Mouse (Mus musculus): ENCODE results near the gene Rnf5. TPM values are rescaled to one million over a fixed set of nuclear protein-coding genes. Genes with fewer than 3 reads are reported as not detected.
A peak's percentile ranks its signal among the peaks of the same experiment; 100 is the strongest.

The Rnf5 gene
- polyA plus RNA-seq (2016; fragmentation: Nextera tagmentation; extraction: Ambion mirVana): 139 and 157 TPM in 2 replicates

DNA sequence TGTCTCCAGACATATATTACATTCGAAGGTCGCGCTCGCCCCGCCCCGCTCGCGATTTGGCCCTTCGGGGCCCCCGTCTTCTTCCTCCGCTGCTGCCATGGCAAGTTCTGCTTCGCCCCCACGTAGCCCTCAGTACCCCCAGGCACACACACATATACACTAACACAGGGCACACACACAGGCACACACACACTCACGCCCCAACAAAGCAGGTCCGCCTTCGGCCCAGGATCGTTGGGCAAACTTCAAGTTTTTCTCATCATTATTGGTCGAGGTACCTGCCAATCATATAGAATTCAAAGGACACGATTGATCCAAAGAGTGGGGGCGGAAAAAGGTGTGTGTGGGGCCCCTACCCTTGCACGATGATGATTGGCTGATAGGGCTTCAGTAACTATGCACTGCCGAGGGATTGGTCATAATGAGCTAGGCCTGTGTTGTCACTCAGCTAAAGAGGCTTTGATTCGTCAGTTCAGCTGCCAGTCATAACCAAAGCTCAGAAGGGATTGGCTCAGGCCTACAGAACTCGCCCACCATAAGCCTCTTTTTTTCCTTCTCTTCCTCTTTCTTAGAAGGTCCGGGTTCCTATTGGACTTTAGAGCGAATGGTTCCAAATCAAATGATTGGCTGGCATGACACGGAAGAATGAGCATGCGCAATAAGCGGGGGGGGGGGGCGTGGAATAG is at the start of gene Rnf5:
TSS of gene Rnf5 (minus strand) at position 316 of the 686 bp plus-strand sequence.
- WGBS: under 1% methylated on average over 30 of the region's 30 CpGs
- peak; percentile 100 for DNase-seq (ENCODE audit: low spot score)

GRCm38 (mm10) chr17:34652985-34653384 is 49.5 kb upstream of the Rnf5 start:
- H3K9me3 ChIP-seq: no peaks in the 10 kb centered on the region; the same call in 1 of the 2 replicates
- peaks cover 62% of the 10 kb centered on the region for H3K36me3 ChIP-seq
- WGBS: 86% methylated on average over 8 of the region's 8 CpGs
- no peak overlapping the region for H3K4me3 ChIP-seq
- H3K4me1 ChIP-seq: peaks cover 34% of the 10 kb centered on the region
- H3K27me3 ChIP-seq (ENCODE audit: insufficient read depth, poor library complexity, severe bottlenecking): no peaks in the 10 kb centered on the region; the same call in 1 of the 2 replicates
- no peak for DNase-seq (ENCODE audit: low spot score)
- H3K27ac ChIP-seq: no peak overlapping the region

More for the DNA sequence above, at the start of gene Rnf5:
- H3K36me3 ChIP-seq: peaks cover 25% of the 10 kb centered on the region
- H3K4me1 ChIP-seq: peaks cover 63% of the 10 kb centered on the region
- no peaks in the 10 kb centered on the region for H3K9me3 ChIP-seq
- peak within 1 kb of the TSS; percentile 96 for H3K27ac ChIP-seq
- no peaks in the 10 kb centered on the region for H3K27me3 ChIP-seq (ENCODE audit: insufficient read depth, poor library complexity, severe bottlenecking)
- H3K4me3 ChIP-seq: peak within 1 kb of the TSS; percentile 85

GRCm38 (mm10) chr17:34652546-34652945 is 49.1 kb upstream of the Rnf5 start:
- no peak for DNase-seq (ENCODE audit: low spot score)
- peaks cover 62% of the 10 kb centered on the region for H3K36me3 ChIP-seq

DNA sequence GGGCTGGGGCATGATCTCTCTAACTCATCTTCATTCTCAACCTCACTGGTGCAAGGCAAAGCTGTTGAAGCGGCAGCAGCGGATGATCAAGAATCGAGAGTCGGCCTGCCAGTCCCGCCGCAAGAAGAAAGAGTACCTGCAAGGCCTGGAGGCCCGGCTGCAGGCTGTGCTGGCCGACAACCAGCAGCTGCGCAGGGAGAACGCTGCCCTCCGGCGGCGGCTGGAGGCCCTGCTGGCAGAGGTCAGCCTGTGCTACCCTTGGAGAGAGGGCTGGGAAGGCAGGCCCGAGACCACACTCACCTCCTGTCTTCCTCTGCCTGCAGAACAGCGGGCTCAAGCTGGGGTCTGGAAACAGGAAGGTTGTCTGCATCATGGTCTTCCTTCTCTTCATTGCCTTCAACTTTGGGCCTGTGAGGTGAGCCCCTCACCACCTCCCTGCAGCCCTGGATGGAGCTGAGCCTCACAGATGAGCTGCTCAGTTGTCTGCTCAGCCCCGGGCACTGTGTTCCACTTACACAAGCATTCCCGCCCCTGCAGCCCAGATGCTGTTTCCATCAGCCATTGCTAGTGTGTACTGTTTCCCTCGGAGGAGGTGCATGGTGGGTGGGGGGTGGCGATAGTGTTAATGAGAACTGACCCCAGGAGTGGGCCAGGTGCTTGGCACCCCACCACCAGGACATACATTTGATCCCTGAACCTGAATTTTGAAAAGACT is 48.2 kb upstream of the Rnf5 start:
- Histone ChIP-seq H3K27me3 (ENCODE audit: insufficient read depth, poor library complexity, severe bottlenecking) (no peaks in the 10 kb centered on the region; the same call in 1 of the 2 replicates), H3K4me1 (peaks cover 37% of the 10 kb centered on the region), H3K36me3 (peaks cover 62% of the 10 kb centered on the region), H3K4me3 (no peak overlapping the region), H3K27ac (no peak overlapping the region), H3K9me3 (no peaks in the 10 kb centered on the region; the same call in 1 of the 2 replicates)
- 54% methylated on average over 19 of the region's 19 CpGs for WGBS
- no peak for DNase-seq (ENCODE audit: low spot score)

More at GRCm38 (mm10) chr17:34652546-34652945, 49.1 kb upstream of the Rnf5 start:
- Histone ChIP-seq H3K4me1 (peaks cover 39% of the 10 kb centered on the region), H3K27ac (no peak overlapping the region), H3K9me3 (no peaks in the 10 kb centered on the region; the same call in 1 of the 2 replicates), H3K4me3 (no peak overlapping the region), H3K27me3 (ENCODE audit: insufficient read depth, poor library complexity, severe bottlenecking) (no peaks in the 10 kb centered on the region; the same call in 1 of the 2 replicates)
- WGBS: 87% methylated on average over 10 of the region's 10 CpGs

GRCm38 (mm10) chr17:34650781-34651180 is 47.3 kb upstream of the Rnf5 start:
- no peak for DNase-seq (ENCODE audit: low spot score)
- Histone ChIP-seq H3K36me3 (peaks cover 66% of the 10 kb centered on the region), H3K9me3 (no peaks in the 10 kb centered on the region; the same call in 1 of the 2 replicates), H3K4me1 (peaks cover 36% of the 10 kb centered on the region), H3K27me3 (ENCODE audit: insufficient read depth, poor library complexity, severe bottlenecking) (no peaks in the 10 kb centered on the region), H3K4me3 (no peak overlapping the region), H3K27ac (no peak overlapping the region)
- 89% methylated on average over 14 of the region's 14 CpGs for WGBS

GRCm38 (mm10) chr17:34649106-34649864 is 45.8 kb upstream of the Rnf5 start:
- no peak overlapping the region for H3K27ac ChIP-seq
- no peaks in the 10 kb centered on the region for H3K27me3 ChIP-seq (ENCODE audit: insufficient read depth, poor library complexity, severe bottlenecking)
- peaks cover 63% of the 10 kb centered on the region for H3K36me3 ChIP-seq
- H3K4me3 ChIP-seq: no peak overlapping the region
- DNase-seq (ENCODE audit: low spot score): no peak
- peaks cover 29% of the 10 kb centered on the region for H3K4me1 ChIP-seq
- WGBS: 86% methylated on average over 18 of the region's 18 CpGs
- H3K9me3 ChIP-seq: no peaks in the 10 kb centered on the region; the same call in 1 of the 2 replicates

DNA sequence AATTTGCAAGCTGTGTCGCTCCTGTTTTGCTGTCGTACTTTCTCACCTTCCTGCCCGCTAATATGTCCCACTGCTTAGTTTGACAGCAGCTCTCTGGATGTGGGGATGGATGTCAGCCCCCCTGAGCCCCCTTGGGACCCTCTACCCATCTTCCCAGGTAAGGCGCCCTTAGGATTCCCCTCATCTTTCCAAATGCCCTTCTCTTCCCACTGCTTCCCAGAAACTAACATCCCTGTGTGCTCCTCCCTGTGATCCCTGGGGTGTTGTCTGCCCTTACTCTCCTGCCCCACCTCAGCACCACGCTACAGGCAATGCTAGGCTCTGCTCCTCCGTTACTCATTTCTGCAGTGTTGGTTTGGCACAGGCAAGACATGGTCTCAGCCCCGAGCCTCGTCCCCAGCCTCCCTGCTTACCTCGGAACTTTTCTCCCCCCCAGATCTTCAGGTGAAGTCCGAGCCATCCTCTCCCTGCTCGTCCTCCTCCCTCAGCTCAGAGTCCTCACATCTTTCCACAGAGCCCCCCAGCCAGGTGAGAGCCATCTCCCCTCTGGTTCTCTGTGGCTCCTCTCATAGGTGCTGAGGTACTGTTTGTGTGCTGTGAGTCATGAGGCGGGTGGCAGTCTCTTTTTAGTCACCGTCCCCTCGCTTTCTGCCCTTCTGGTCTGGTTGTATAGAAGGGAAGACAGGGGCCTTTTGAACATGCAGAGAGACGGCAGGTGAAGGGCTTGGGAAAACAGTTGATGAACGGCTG is 44.8 kb upstream of the Rnf5 start:
- peak overlapping the region; percentile 99 for H3K4me3 ChIP-seq
- WGBS: 83% methylated on average over 16 of the region's 16 CpGs
- no peak for DNase-seq (ENCODE audit: low spot score)
- H3K4me1 ChIP-seq: peaks cover 28% of the 10 kb centered on the region
- no peaks in the 10 kb centered on the region for H3K27me3 ChIP-seq (ENCODE audit: insufficient read depth, poor library complexity, severe bottlenecking)
- peaks cover 54% of the 10 kb centered on the region for H3K36me3 ChIP-seq
- no peak overlapping the region for H3K27ac ChIP-seq
- no peaks in the 10 kb centered on the region; the same call in 1 of the 2 replicates for H3K9me3 ChIP-seq

DNA sequence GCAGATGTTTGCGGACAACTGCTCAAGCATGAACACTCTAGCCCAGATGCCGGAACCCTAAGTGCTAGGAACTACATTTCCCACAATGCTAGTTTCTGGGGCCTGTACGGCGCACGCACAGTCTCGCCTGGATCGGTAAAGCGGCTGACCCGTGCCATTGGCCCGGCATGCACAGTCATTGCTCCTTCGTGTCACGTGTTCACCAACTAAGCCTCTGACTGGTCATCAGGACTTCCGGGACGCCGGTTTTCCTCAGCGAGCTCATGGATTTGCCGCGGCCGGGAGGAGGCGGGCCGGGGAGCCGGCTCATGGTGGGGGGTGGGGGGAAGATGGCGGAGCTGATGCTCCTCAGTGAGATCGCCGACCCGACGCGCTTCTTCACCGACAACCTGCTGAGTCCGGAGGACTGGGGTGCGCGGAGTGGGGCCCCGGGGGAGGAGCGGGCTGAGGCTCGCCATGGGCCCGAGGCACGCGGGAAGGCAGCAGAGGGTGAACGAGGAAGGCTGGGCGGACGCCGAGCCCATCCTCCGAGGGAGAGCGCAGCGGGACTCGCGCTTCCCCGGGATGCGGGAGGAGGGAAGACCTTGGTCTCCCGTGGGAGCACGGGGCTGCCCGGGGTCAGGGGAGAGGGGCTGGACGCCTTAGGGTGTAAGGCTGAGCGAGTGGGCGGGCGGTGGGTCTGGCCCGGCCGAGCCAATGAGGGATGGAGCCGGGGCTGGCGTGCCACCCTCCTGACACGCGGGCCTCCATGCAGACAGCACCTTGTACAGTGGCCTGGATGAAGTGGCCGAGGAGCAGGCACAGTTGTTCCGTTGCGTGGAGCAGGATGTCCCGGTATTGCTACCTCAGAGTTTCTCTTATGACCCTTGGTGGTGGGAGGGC is 43.7 kb upstream of the Rnf5 start, which contains the start of gene Atf6b:
TSS of gene Atf6b (plus strand) at position 241 of the 882 bp plus-strand sequence.
- peak within 1 kb of the TSS; percentile 99 for H3K4me3 ChIP-seq
- H3K27me3 ChIP-seq (ENCODE audit: insufficient read depth, poor library complexity, severe bottlenecking): no peaks in the 10 kb centered on the region
- no peaks in the 10 kb centered on the region; the same call in 1 of the 2 replicates for H3K9me3 ChIP-seq
- H3K27ac ChIP-seq: peak within 1 kb of the TSS; percentile 92
- H3K36me3 ChIP-seq: peaks cover 42% of the 10 kb centered on the region
- 2% methylated on average over 59 of the region's 66 CpGs for WGBS
- H3K4me1 ChIP-seq: peaks cover 28% of the 10 kb centered on the region
- peak; percentile 99 for DNase-seq (ENCODE audit: low spot score)

DNA sequence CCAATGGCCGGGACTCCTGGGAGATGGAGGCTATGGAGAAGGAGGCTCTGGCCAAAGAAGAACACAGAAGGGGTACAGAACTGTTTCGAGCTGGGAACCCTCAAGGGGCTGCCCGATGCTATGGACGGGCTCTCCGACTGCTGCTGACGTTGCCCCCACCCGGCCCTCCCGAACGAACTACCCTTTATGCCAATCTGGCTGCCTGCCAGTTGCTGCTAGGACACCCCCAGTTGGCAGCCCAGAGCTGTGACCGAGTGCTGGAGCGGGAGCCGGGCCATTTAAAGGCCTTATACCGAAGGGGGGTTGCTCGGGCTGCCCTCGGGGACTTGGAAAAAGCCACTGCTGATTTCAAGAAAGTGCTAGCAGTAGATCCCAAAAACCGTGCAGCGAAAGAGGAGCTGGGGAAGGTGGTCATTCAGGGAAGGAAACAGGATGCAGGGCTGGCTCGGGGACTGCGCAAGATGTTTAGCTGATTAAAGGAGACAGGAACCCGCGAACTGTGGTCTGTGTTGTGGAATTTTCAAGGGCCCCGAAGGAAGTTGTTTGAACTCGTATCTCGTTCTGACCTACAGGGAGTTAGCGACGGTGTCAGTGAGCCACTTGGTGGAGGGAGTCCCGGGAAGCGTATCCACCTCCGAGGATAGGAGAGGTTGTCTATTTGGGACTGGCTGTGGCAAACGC is 42.5 kb upstream of the Rnf5 start:
- DNase-seq (ENCODE audit: low spot score): no peak
- Histone ChIP-seq H3K4me3 (peak overlapping the region; percentile 74; the same call in 1 of the 2 replicates), H3K36me3 (peaks cover 30% of the 10 kb centered on the region), H3K27ac (no peak overlapping the region), H3K9me3 (no peaks in the 10 kb centered on the region), H3K27me3 (ENCODE audit: insufficient read depth, poor library complexity, severe bottlenecking) (no peaks in the 10 kb centered on the region), H3K4me1 (peaks cover 33% of the 10 kb centered on the region)
- WGBS: 82% methylated on average over 30 of the region's 30 CpGs

DNA sequence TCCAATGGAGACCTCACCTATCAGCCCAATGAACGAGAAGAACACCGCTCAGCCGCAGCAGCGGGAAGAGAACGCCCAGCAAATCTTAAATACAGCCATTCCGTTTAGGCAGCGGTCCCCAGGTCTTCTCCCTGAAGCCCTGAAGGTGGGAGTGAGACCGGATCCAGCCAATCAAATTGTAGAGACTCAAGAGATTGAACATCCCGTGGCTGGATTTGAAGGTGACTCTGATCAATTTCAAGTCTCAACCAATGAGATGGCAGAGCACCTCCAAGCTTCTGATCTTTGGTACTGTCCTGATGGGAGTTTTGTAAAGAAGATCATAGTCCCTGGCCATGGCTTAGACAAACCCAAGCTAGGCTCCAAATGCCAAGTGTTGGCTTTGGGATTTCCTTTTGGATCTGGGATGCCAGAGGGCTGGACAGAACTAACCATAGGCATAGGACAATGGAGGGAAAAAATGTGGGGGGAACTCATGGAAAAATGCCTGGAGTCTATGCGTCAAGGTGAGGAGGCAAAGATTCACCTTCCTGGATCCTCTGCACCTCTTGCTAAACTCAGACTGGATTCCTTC is 41.9 kb upstream of the Rnf5 start:
- WGBS: 42% methylated on average over 10 of the region's 10 CpGs
- H3K4me3 ChIP-seq: peak overlapping the region; percentile 74
- H3K27ac ChIP-seq: peak overlapping the region; percentile 90
- peaks cover 24% of the 10 kb centered on the region for H3K36me3 ChIP-seq
- no peaks in the 10 kb centered on the region for H3K9me3 ChIP-seq
- H3K27me3 ChIP-seq (ENCODE audit: insufficient read depth, poor library complexity, severe bottlenecking): no peaks in the 10 kb centered on the region
- no peak for DNase-seq (ENCODE audit: low spot score)
- H3K4me1 ChIP-seq: peaks cover 36% of the 10 kb centered on the region

GRCm38 (mm10) chr17:34644608-34645007 is 41.1 kb upstream of the Rnf5 start, which contains the start of gene Fkbpl:
TSS of gene Fkbpl (plus strand) at chr17:34644764.
- H3K27me3 ChIP-seq (ENCODE audit: insufficient read depth, poor library complexity, severe bottlenecking): no peaks in the 10 kb centered on the region

More at GRCm38 (mm10) chr17:34644608-34645007, 41.1 kb upstream of the Rnf5 start, which contains the start of gene Fkbpl:
- H3K27ac ChIP-seq: peak within 1 kb of the TSS; percentile 90
- peaks cover 36% of the 10 kb centered on the region for H3K4me1 ChIP-seq
- peak within 1 kb of the TSS; percentile 74 for H3K4me3 ChIP-seq
- WGBS: 1% methylated on average over 16 of the region's 16 CpGs
- peak; percentile 97 for DNase-seq (ENCODE audit: low spot score)
- no peaks in the 10 kb centered on the region for H3K9me3 ChIP-seq
- H3K36me3 ChIP-seq: peaks cover 17% of the 10 kb centered on the region
